Mouse (Mus musculus): ENCODE data around the gene Itpr2. TPM values are rescaled to one million over a fixed set of nuclear protein-coding genes. Genes with fewer than 3 reads are reported as not detected.

Gene Itpr2
- polyA plus RNA-seq, 1 experiment from 2014 or later = 6.1 TPM

- no peak for ATAC-seq (ENCODE audit: low read depth)
- Histone ChIP-seq H3K36me3 (ENCODE audit: control insufficient read depth, insufficient read depth, low read length) (no peaks in the 10 kb centered on the region), H3K9ac (replicated peaks; ENCODE audit: low read depth, low read length) (no peak overlapping the region), H3K27me3 (ENCODE audit: control insufficient read depth, insufficient read depth, low read length) (no peaks in the 10 kb centered on the region), H3K4me2 (ENCODE audit: low read depth, low read length) (no peak overlapping the region), H3K9me3 (ENCODE audit: control insufficient read depth, low read length) (no peaks in the 10 kb centered on the region), H3K27ac (ENCODE audit: low read depth, low read length) (no peak overlapping the region), H3K4me1 (ENCODE audit: control insufficient read depth, insufficient read depth, low read length) (peaks cover 4% of the 10 kb centered on the region; the same call in 1 of the 2 replicates), H3K4me3 (ENCODE audit: low read depth, low read length) (no peak overlapping the region)
- WGBS = 92% methylated on average over 8 of the region's 8 CpGs
Observed at GRCm38 (mm10) chr6:146346545-146347195, 155.4 kb downstream of the Itpr2 start.

- no peak for ATAC-seq (ENCODE audit: low read depth)
- WGBS = 91% methylated on average over 3 of the region's 3 CpGs
Observed at GRCm38 (mm10) chr6:146344732-146345131, 157.3 kb downstream of the Itpr2 start.

GRCm38 (mm10) chr6:146343671-146344384 is 158.2 kb downstream of the Itpr2 start:
- Histone ChIP-seq H3K9ac (replicated peaks; ENCODE audit: low read depth, low read length) (no peak overlapping the region), H3K27me3 (ENCODE audit: control insufficient read depth, insufficient read depth, low read length) (no peaks in the 10 kb centered on the region), H3K4me3 (ENCODE audit: low read depth, low read length) (no peak overlapping the region), H3K4me1 (ENCODE audit: control insufficient read depth, insufficient read depth, low read length) (peaks cover 4% of the 10 kb centered on the region; the same call in 1 of the 2 replicates), H3K4me2 (ENCODE audit: low read depth, low read length) (no peak overlapping the region), H3K27ac (ENCODE audit: low read depth, low read length) (no peak overlapping the region), H3K36me3 (ENCODE audit: control insufficient read depth, insufficient read depth, low read length) (no peaks in the 10 kb centered on the region), H3K9me3 (ENCODE audit: control insufficient read depth, low read length) (no peaks in the 10 kb centered on the region)
- ATAC-seq (ENCODE audit: low read depth) = no peak
- WGBS = 39% methylated on average over 10 of the region's 10 CpGs

More at GRCm38 (mm10) chr6:146344732-146345131, 157.3 kb downstream of the Itpr2 start:
- Histone ChIP-seq H3K4me2 (ENCODE audit: low read depth, low read length) (no peak overlapping the region), H3K36me3 (ENCODE audit: control insufficient read depth, insufficient read depth, low read length) (no peaks in the 10 kb centered on the region), H3K4me1 (ENCODE audit: control insufficient read depth, insufficient read depth, low read length) (peaks cover 4% of the 10 kb centered on the region; the same call in 1 of the 2 replicates), H3K9me3 (ENCODE audit: control insufficient read depth, low read length) (no peaks in the 10 kb centered on the region), H3K27me3 (ENCODE audit: control insufficient read depth, insufficient read depth, low read length) (no peaks in the 10 kb centered on the region), H3K27ac (ENCODE audit: low read depth, low read length) (no peak overlapping the region), H3K4me3 (ENCODE audit: low read depth, low read length) (no peak overlapping the region), H3K9ac (replicated peaks; ENCODE audit: low read depth, low read length) (no peak overlapping the region)

GRCm38 (mm10) chr6:146342995-146343394 is 159.0 kb downstream of the Itpr2 start:
- Histone ChIP-seq H3K9ac (replicated peaks; ENCODE audit: low read depth, low read length) (no peak overlapping the region), H3K27me3 (ENCODE audit: control insufficient read depth, insufficient read depth, low read length) (no peaks in the 10 kb centered on the region), H3K36me3 (ENCODE audit: control insufficient read depth, insufficient read depth, low read length) (no peaks in the 10 kb centered on the region), H3K27ac (ENCODE audit: low read depth, low read length) (0 out of 2 replicates have a peak overlapping the region, but pooled peaks have one; percentile 28), H3K4me2 (ENCODE audit: low read depth, low read length) (no peak overlapping the region), H3K9me3 (ENCODE audit: control insufficient read depth, low read length) (no peaks in the 10 kb centered on the region), H3K4me3 (ENCODE audit: low read depth, low read length) (no peak overlapping the region), H3K4me1 (ENCODE audit: control insufficient read depth, insufficient read depth, low read length) (peaks cover 4% of the 10 kb centered on the region; the same call in 1 of the 2 replicates)
- ATAC-seq (ENCODE audit: low read depth) = peak; percentile 60; the same call in 1 of the 2 replicates
- whole genome bisulfite sequencing = 10% methylated on average over 6 of the region's 6 CpGs

GRCm38 (mm10) chr6:146341934-146342333 is 160.1 kb downstream of the Itpr2 start:
- no peak; the same call in 1 of the 2 replicates for ATAC-seq (ENCODE audit: low read depth)
- Histone ChIP-seq H3K27me3 (ENCODE audit: control insufficient read depth, insufficient read depth, low read length) (no peaks in the 10 kb centered on the region), H3K9me3 (ENCODE audit: control insufficient read depth, low read length) (no peaks in the 10 kb centered on the region), H3K4me1 (ENCODE audit: control insufficient read depth, insufficient read depth, low read length) (peaks cover 4% of the 10 kb centered on the region; the same call in 1 of the 2 replicates), H3K9ac (replicated peaks; ENCODE audit: low read depth, low read length) (no peak overlapping the region), H3K4me2 (ENCODE audit: low read depth, low read length) (no peak overlapping the region), H3K4me3 (ENCODE audit: low read depth, low read length) (no peak overlapping the region), H3K36me3 (ENCODE audit: control insufficient read depth, insufficient read depth, low read length) (no peaks in the 10 kb centered on the region), H3K27ac (ENCODE audit: low read depth, low read length) (no peak overlapping the region)
- WGBS = 84% methylated on average over 3 of the region's 3 CpGs

GRCm38 (mm10) chr6:146341413-146341812 is 160.6 kb downstream of the Itpr2 start:
- Histone ChIP-seq H3K4me2 (ENCODE audit: low read depth, low read length) (no peak overlapping the region), H3K27me3 (ENCODE audit: control insufficient read depth, insufficient read depth, low read length) (no peaks in the 10 kb centered on the region), H3K27ac (ENCODE audit: low read depth, low read length) (no peak overlapping the region), H3K4me3 (ENCODE audit: low read depth, low read length) (no peak overlapping the region), H3K36me3 (ENCODE audit: control insufficient read depth, insufficient read depth, low read length) (no peaks in the 10 kb centered on the region), H3K9ac (replicated peaks; ENCODE audit: low read depth, low read length) (no peak overlapping the region), H3K9me3 (ENCODE audit: control insufficient read depth, low read length) (no peaks in the 10 kb centered on the region), H3K4me1 (ENCODE audit: control insufficient read depth, insufficient read depth, low read length) (peaks cover 4% of the 10 kb centered on the region; the same call in 1 of the 2 replicates)
- WGBS = 82% methylated on average over 3 of the region's 3 CpGs
- ATAC-seq (ENCODE audit: low read depth) = no peak

- Histone ChIP-seq H3K9ac (replicated peaks; ENCODE audit: low read depth, low read length) (no peak overlapping the region), H3K4me2 (ENCODE audit: low read depth, low read length) (no peak overlapping the region), H3K9me3 (ENCODE audit: control insufficient read depth, low read length) (no peaks in the 10 kb centered on the region), H3K4me1 (ENCODE audit: control insufficient read depth, insufficient read depth, low read length) (peaks cover 4% of the 10 kb centered on the region; the same call in 1 of the 2 replicates), H3K27me3 (ENCODE audit: control insufficient read depth, insufficient read depth, low read length) (no peaks in the 10 kb centered on the region), H3K4me3 (ENCODE audit: low read depth, low read length) (no peak overlapping the region), H3K36me3 (ENCODE audit: control insufficient read depth, insufficient read depth, low read length) (no peaks in the 10 kb centered on the region), H3K27ac (ENCODE audit: low read depth, low read length) (no peak overlapping the region)
- ATAC-seq (ENCODE audit: low read depth) = no peak
- 88% methylated on average over 5 of the region's 5 CpGs for whole genome bisulfite sequencing
Observed at GRCm38 (mm10) chr6:146340951-146341350, 161.1 kb downstream of the Itpr2 start.

GRCm38 (mm10) chr6:146339779-146340178 is 162.2 kb downstream of the Itpr2 start:
- no peak overlapping the region for H3K27ac ChIP-seq (ENCODE audit: low read depth, low read length)
- H3K4me2 ChIP-seq (ENCODE audit: low read depth, low read length) = no peak overlapping the region
- H3K9ac ChIP-seq (replicated peaks; ENCODE audit: low read depth, low read length) = no peak overlapping the region
- peaks cover 4% of the 10 kb centered on the region; the same call in 1 of the 2 replicates for H3K4me1 ChIP-seq (ENCODE audit: control insufficient read depth, insufficient read depth, low read length)
- H3K4me3 ChIP-seq (ENCODE audit: low read depth, low read length) = no peak overlapping the region
- H3K9me3 ChIP-seq (ENCODE audit: control insufficient read depth, low read length) = no peaks in the 10 kb centered on the region
- WGBS = 72% methylated on average over 10 of the region's 10 CpGs
- no peak for ATAC-seq (ENCODE audit: low read depth)
- H3K27me3 ChIP-seq (ENCODE audit: control insufficient read depth, insufficient read depth, low read length) = no peaks in the 10 kb centered on the region
- H3K36me3 ChIP-seq (ENCODE audit: control insufficient read depth, insufficient read depth, low read length) = no peaks in the 10 kb centered on the region

- no peak overlapping the region for H3K4me2 ChIP-seq (ENCODE audit: low read depth, low read length)
- H3K36me3 ChIP-seq (ENCODE audit: control insufficient read depth, insufficient read depth, low read length) = no peaks in the 10 kb centered on the region
- H3K9me3 ChIP-seq (ENCODE audit: control insufficient read depth, low read length) = no peaks in the 10 kb centered on the region
- H3K4me1 ChIP-seq (ENCODE audit: control insufficient read depth, insufficient read depth, low read length) = no peaks in the 10 kb centered on the region
- 80% methylated on average over 7 of the region's 7 CpGs for WGBS
- no peaks in the 10 kb centered on the region for H3K27me3 ChIP-seq (ENCODE audit: control insufficient read depth, insufficient read depth, low read length)
- no peak for ATAC-seq (ENCODE audit: low read depth)
- H3K27ac ChIP-seq (ENCODE audit: low read depth, low read length) = no peak overlapping the region
- no peak overlapping the region for H3K9ac ChIP-seq (replicated peaks; ENCODE audit: low read depth, low read length)
- no peak overlapping the region for H3K4me3 ChIP-seq (ENCODE audit: low read depth, low read length)
Observed at GRCm38 (mm10) chr6:146337237-146337636, 164.8 kb downstream of the Itpr2 start.

Data from neural tube, embryonic 14.5 days (tissue).